Mouse (Mus musculus) gastrocnemius, postnatal 36 days (tissue): ENCODE measurements around the gene Gm13102. TPM values are rescaled to one million over a fixed set of nuclear protein-coding genes. Genes with fewer than 3 reads are reported as not detected.
"Not testable (repeated sequence)": the region's sequence is repeated elsewhere in the genome, so short reads cannot be mapped to it uniquely, and the experiment has no call there.

Experiments used
- DNase-seq, 2 experiments: peaks; one replicate each; pipeline ENCODE4 v3.0.0; 2022
- intact Hi-C: fragments of 180-260 bp; cut with DNase I; formaldehyde crosslinking; loops from one replicate; pipeline ENCODE4 v1.15.1; 2025
- long read RNA-seq, 2 experiments: library from polyadenylated mRNA; stranded (forward); transcript quantifications; one replicate each; pipeline ENCODE4 v2.0.0; 2021
- total RNA-seq, 2 experiments: library from RNA; stranded (reverse); gene quantifications; 2 replicates each; pipeline ENCODE4 v1.2.3; 2021

Gm13102 gene
- not detected for total RNA-seq
- long read RNA-seq, experiment 1: 0 reads
- long read RNA-seq, experiment 2: 0 reads

- DNase-seq, intact Hi-C loops: not testable (repeated sequence)
Observed at GRCm38 (mm10) chr4:144106174-144106573, at the start of gene Gm13102. Gene Gm13102 (plus strand): TSS chr4:144106474.

GRCm38 (mm10) chr4:144058826-144059225, 47.4 kb upstream of the Gm13102 start, which contains the start of gene Pramel4:
Gene Pramel4 (plus strand): TSS chr4:144059126.
- DNase-seq, intact Hi-C loops: not testable (repeated sequence)

Other genes starting within 250 kb of the Gm13102 start
- gene Pramef6, start 206.1 kb upstream of the Gm13102 start, total RNA-seq: not detected
- not detected for gene Pramef25, start 155.5 kb upstream of the Gm13102 start, total RNA-seq
- not detected for gene Gm13101, start 139.5 kb upstream of the Gm13102 start, total RNA-seq
- not detected for gene Pramef17, start 112.1 kb upstream of the Gm13102 start, total RNA-seq
- gene Pramel4, start 47.3 kb upstream of the Gm13102 start, total RNA-seq: not detected
- not detected for gene Oog3, start 56.2 kb downstream of the Gm13102 start, total RNA-seq
- gene Oog2, start 84.2 kb downstream of the Gm13102 start, total RNA-seq: not detected
- gene C87977, start 106.8 kb downstream of the Gm13102 start, total RNA-seq: not detected
- not detected for gene Pramel5, start 174.0 kb downstream of the Gm13102 start, total RNA-seq
- not detected for gene Gm13128, start 223.8 kb downstream of the Gm13102 start, total RNA-seq